Mouse (Mus musculus) testis, adult 2 months (tissue): ENCODE measurements around the gene Slc39a5.

Source experiments
- CTCF ChIP-seq: fragments of 200-500 bp; IDR thresholded peaks from 2 replicates; pipeline ENCODE4 v1.5.1; 2012; ENCODE audit warnings: low read depth, mild to moderate bottlenecking, inconsistent platforms, low read length, moderate library complexity; ENCODE audit not compliant: control insufficient read depth, insufficient read depth, insufficient replicate concordance
- POLR2A ChIP-seq: fragments of 200-500 bp; IDR thresholded peaks from 2 replicates; pipeline ENCODE4 v1.6.1; 2012; ENCODE audit warnings: low read depth, mild to moderate bottlenecking, inconsistent platforms, low read length, moderate library complexity; ENCODE audit not compliant: control insufficient read depth

DNA sequence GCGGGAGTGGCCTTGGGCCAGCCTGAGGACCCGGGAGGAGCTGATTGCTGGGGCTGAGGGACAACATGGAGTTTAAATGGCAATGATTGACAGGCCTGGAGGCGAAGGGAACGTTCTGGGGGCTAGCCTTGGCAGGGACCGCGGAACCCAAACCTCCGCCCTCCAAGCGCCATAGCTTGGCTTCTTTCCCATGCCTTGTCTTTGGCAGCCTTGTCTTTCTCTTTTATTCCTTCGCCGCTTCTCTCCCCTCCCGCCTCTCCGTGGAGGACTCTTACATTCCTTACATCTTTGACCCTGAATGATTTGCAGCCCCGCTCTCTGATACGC, 11.0 kb upstream of the Slc39a5 start:
- TF ChIP-seq CTCF (no peak), POLR2A (no peak)
